Mouse (Mus musculus) E14TG2a.4 (cell line): Measurements from ENCODE around the gene Aff1.

Experiments used
- CTCF ChIP-seq: conservative IDR thresholded peaks from 2 replicates; pipeline ENCODE4 v1.5.1; 2014; ENCODE audit warnings: low read length
- NANOG ChIP-seq: IDR thresholded peaks from 2 replicates; pipeline ENCODE4 v1.6.1; 2014; ENCODE audit warnings: borderline replicate concordance, low read length, mixed read lengths
- POU5F1 ChIP-seq: IDR thresholded peaks from 2 replicates; pipeline ENCODE4 v1.6.1; 2014; ENCODE audit warnings: low read length, borderline replicate concordance

- TF ChIP-seq CTCF (no peak), NANOG (no peak), POU5F1 (no peak)
Measured at GRCm38 (mm10) chr5:103780836-103781235, 88.7 kb downstream of the Aff1 start.
